Mouse (Mus musculus): Measurements from ENCODE around the gene Rbbp8nl. TPM values are rescaled to one million over a fixed set of nuclear protein-coding genes. Genes with fewer than 3 reads are reported as not detected.

The Rbbp8nl gene
- total and polyA plus RNA-seq, 2 experiments from 2014 or later, result not detected

DNA sequence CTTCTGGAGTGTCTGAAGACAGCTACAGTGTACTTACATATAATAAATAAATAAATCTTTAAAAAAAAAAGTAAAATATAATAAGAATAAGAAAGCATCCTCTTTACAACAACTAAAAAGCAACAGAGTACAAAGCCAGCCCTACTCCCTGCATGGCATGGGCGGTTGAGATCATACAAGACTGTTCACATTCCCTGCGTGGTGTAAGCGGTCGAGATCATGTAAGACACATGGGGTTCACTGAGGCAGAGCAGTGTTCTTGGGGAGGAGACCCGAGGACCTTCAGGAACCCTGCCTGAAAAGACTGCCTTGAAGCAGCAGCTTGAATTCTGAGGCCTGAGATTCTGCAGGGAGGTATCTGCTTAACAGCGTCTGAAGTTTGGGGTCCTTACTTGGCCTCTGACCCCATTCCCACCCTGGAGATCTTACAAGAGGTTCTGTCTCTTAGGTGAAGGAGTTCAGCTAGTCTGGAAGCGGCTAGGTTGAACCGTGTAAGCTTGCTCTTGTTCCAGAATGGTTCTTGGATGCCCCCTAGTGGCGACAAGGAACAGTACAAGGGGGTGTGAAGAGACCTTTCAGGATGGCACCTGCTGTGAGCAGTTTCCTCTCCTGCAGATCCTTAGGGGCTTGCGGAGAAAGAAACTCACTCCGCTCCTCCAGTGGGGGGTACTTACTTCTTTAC, 38.6 kb downstream of the Rbbp8nl start:
- Histone ChIP-seq H3K4me3 (ENCODE audit: low read depth, low read length) (no peak overlapping the region), H3K4me1 (ENCODE audit: control insufficient read depth, insufficient read depth) (peaks cover 3% of the 10 kb centered on the region; the same call in 1 of the 2 replicates), H3K36me3 (replicated peaks; ENCODE audit: control insufficient read depth, insufficient read depth, low read length) (no peaks in the 10 kb centered on the region), H3K9me3 (replicated peaks; ENCODE audit: control insufficient read depth, low read length) (no peaks in the 10 kb centered on the region), H3K27ac (ENCODE audit: low read depth) (no peak overlapping the region), H3K9ac (replicated peaks; ENCODE audit: low read depth, low read length) (no peak overlapping the region), H3K4me2 (ENCODE audit: low read depth, low read length) (no peak overlapping the region), H3K27me3 (ENCODE audit: control insufficient read depth, insufficient read depth, low read length) (no peaks in the 10 kb centered on the region)
- 21% methylated on average over 11 of the region's 11 CpGs for WGBS
- TF ChIP-seq CTCF (IDR thresholded peaks at IDR 0.05; ENCODE audit: low read depth) (peak; percentile 99), EP300 (IDR thresholded peaks at IDR 0.05; ENCODE audit: low read depth) (no peak)
- ATAC-seq (ENCODE audit: insufficient read depth, low read depth), result peak; percentile 80
- peak; percentile 76 for DNase-seq (ENCODE audit: low spot score)

DNA sequence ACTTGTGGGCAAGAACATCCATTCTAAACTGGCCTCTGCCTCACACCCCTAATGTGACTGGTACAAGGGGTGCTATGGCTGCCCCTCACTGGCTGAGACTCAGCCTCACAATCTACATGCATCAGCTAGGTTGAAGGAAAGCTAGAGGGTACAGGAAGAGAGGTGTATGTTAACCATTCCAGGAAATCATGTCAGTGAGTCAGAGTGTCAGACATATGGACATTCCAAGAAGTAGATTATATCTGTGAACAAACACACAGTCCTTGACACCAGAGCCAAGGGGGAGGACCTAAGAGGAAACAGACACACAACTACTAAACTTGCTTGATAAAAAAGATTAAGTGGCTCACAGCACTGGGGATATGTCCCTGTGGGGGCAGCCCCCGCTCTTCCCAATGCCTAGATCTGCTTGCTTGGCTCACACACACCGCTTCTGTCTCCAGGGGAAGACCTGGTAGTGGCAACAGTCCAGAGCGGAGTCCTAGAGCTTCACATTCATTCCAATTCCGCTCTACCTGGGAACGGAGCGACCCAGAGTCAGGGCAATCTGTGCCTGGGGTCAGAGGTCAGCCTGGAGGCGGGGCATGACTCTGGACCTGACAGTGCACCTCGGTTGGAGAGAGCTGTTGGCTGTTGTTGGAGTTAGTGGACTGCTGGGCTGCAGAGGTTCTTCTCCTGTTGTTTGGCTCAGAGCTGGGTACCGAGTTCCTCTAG, 40.6 kb downstream of the Rbbp8nl start:
- H3K27me3 ChIP-seq (ENCODE audit: control insufficient read depth, insufficient read depth, low read length), result no peaks in the 10 kb centered on the region
- TF ChIP-seq CTCF (IDR thresholded peaks at IDR 0.05; ENCODE audit: low read depth) (no peak), EP300 (IDR thresholded peaks at IDR 0.05; ENCODE audit: low read depth) (no peak)
- H3K4me1 ChIP-seq (ENCODE audit: control insufficient read depth, insufficient read depth), result no peaks in the 10 kb centered on the region
- H3K4me2 ChIP-seq (ENCODE audit: low read depth, low read length), result no peak overlapping the region
- 57% methylated on average over 9 of the region's 9 CpGs for WGBS
- no peak for DNase-seq (ENCODE audit: low spot score)
- H3K27ac ChIP-seq (ENCODE audit: low read depth), result no peak overlapping the region
- ATAC-seq (ENCODE audit: insufficient read depth, low read depth), result no peak
- no peak overlapping the region for H3K4me3 ChIP-seq (ENCODE audit: low read depth, low read length)
- H3K9me3 ChIP-seq (replicated peaks; ENCODE audit: control insufficient read depth, low read length), result no peaks in the 10 kb centered on the region
- H3K36me3 ChIP-seq (replicated peaks; ENCODE audit: control insufficient read depth, insufficient read depth, low read length), result no peaks in the 10 kb centered on the region
- H3K9ac ChIP-seq (replicated peaks; ENCODE audit: low read depth, low read length), result no peak overlapping the region

DNA sequence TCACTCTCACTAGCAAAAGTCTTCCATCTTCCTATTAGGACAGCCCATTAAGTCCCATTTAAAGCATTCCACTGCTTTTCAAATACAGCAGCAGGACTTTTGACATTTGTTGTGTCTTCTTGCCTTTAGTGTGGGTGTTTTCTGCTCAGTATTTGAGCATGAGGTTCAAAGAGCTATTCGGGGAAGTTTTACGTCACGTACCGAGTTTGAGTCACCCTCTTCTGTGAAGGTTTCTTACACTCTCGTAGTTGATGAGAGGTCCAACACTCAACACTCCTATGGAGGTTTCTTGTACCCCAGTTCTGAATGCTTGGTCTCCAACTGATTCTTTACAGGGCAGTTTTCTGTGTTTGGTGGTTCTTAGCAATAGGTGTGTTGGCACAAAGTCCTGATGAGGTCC, 41.8 kb downstream of the Rbbp8nl start:
- WGBS, result 88% methylated on average over 5 of the region's 5 CpGs

DNA sequence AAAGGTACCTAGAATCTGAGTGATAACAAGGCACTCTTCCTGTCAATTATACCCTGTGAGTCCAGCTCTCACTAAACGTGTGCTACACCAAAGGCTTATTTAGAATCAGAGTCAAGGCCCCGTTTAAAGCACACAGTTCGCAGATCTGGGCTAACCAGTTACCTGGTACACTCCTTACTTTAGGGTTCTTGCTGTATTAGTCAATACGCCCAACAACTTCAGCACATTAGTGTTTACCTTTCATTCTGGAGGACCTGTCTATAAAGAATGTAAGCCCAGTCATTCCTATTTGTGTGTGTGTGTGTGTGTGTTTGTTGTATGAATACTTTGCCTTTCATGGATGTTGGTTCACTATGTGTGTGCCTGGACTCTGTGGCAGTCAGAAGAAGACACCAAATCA, 46.6 kb downstream of the Rbbp8nl start:
- H3K9ac ChIP-seq (replicated peaks; ENCODE audit: low read depth, low read length), result no peak overlapping the region
- ATAC-seq (ENCODE audit: insufficient read depth, low read depth) (no peak), DNase-seq (ENCODE audit: low spot score) (no peak)
- H3K4me3 ChIP-seq (ENCODE audit: low read depth, low read length), result no peak overlapping the region
- TF ChIP-seq CTCF (IDR thresholded peaks at IDR 0.05; ENCODE audit: low read depth) (no peak), EP300 (IDR thresholded peaks at IDR 0.05; ENCODE audit: low read depth) (no peak)
- H3K27me3 ChIP-seq (ENCODE audit: control insufficient read depth, insufficient read depth, low read length), result no peaks in the 10 kb centered on the region
- H3K9me3 ChIP-seq (replicated peaks; ENCODE audit: control insufficient read depth, low read length), result no peaks in the 10 kb centered on the region
- WGBS, result 88% methylated on average over 4 of the region's 4 CpGs
- no peak overlapping the region for H3K27ac ChIP-seq (ENCODE audit: low read depth)
- no peaks in the 10 kb centered on the region for H3K36me3 ChIP-seq (replicated peaks; ENCODE audit: control insufficient read depth, insufficient read depth, low read length)
- no peaks in the 10 kb centered on the region for H3K4me1 ChIP-seq (ENCODE audit: control insufficient read depth, insufficient read depth)
- no peak overlapping the region for H3K4me2 ChIP-seq (ENCODE audit: low read depth, low read length)

More for the DNA sequence above, 41.8 kb downstream of the Rbbp8nl start:
- no peaks in the 10 kb centered on the region for H3K27me3 ChIP-seq (ENCODE audit: control insufficient read depth, insufficient read depth, low read length)
- ATAC-seq (ENCODE audit: insufficient read depth, low read depth), result no peak
- no peak for DNase-seq (ENCODE audit: low spot score)
- no peaks in the 10 kb centered on the region for H3K36me3 ChIP-seq (replicated peaks; ENCODE audit: control insufficient read depth, insufficient read depth, low read length)
- H3K27ac ChIP-seq (ENCODE audit: low read depth), result no peak overlapping the region
- H3K4me3 ChIP-seq (ENCODE audit: low read depth, low read length), result no peak overlapping the region
- H3K9ac ChIP-seq (replicated peaks; ENCODE audit: low read depth, low read length), result no peak overlapping the region
- TF ChIP-seq EP300 (IDR thresholded peaks at IDR 0.05; ENCODE audit: low read depth), result no peak
- no peak for TF ChIP-seq CTCF (IDR thresholded peaks at IDR 0.05; ENCODE audit: low read depth)
- no peaks in the 10 kb centered on the region for H3K9me3 ChIP-seq (replicated peaks; ENCODE audit: control insufficient read depth, low read length)
- no peaks in the 10 kb centered on the region for H3K4me1 ChIP-seq (ENCODE audit: control insufficient read depth, insufficient read depth)
- H3K4me2 ChIP-seq (ENCODE audit: low read depth, low read length), result no peak overlapping the region

DNA sequence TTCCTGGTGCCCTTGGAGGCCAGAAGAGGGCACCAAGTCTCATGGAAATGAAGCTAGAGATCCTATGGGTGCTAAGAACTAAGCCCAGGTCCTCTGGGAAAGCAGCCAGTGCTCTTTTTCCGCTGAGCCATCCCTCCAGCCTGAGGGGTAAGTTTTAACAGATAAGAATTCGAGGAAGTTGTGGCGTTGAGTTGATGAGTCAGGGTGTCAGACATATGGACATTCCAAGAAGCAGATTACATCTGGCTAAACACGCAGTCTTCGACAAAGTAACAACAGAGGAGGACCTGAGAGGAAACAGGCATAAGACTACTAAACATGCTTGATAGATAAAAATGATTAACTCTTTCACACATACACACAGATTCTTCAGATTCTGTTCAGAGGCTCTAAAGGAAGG, 51.1 kb downstream of the Rbbp8nl start:
- H3K4me3 ChIP-seq (ENCODE audit: low read depth, low read length), result no peak overlapping the region
- TF ChIP-seq EP300 (IDR thresholded peaks at IDR 0.05; ENCODE audit: low read depth), result no peak
- no peak for TF ChIP-seq CTCF (IDR thresholded peaks at IDR 0.05; ENCODE audit: low read depth)
- no peak overlapping the region for H3K4me2 ChIP-seq (ENCODE audit: low read depth, low read length)
- H3K36me3 ChIP-seq (replicated peaks; ENCODE audit: control insufficient read depth, insufficient read depth, low read length), result no peaks in the 10 kb centered on the region
- H3K9me3 ChIP-seq (replicated peaks; ENCODE audit: control insufficient read depth, low read length), result no peaks in the 10 kb centered on the region
- no peak for DNase-seq (ENCODE audit: low spot score)
- no peaks in the 10 kb centered on the region for H3K27me3 ChIP-seq (ENCODE audit: control insufficient read depth, insufficient read depth, low read length)
- H3K4me1 ChIP-seq (ENCODE audit: control insufficient read depth, insufficient read depth), result peaks cover 10% of the 10 kb centered on the region; the same call in 1 of the 2 replicates
- no peak for ATAC-seq (ENCODE audit: insufficient read depth, low read depth)
- WGBS, result 42% methylated on average over 5 of the region's 5 CpGs
- no peak overlapping the region for H3K9ac ChIP-seq (replicated peaks; ENCODE audit: low read depth, low read length)
- H3K27ac ChIP-seq (ENCODE audit: low read depth), result no peak overlapping the region

Data from heart, postnatal 0 days (tissue).